Mouse (Mus musculus): ENCODE results near the gene Fgf5. TPM values are rescaled to one million over a fixed set of nuclear protein-coding genes. Genes with fewer than 3 reads are reported as not detected.

Gene Fgf5
- 0.26 and 0.33 TPM in 2 replicates for polyA plus RNA-seq (2015; fragmentation: Nextera tagmentation; extraction: Ambion mirVana)

DNA sequence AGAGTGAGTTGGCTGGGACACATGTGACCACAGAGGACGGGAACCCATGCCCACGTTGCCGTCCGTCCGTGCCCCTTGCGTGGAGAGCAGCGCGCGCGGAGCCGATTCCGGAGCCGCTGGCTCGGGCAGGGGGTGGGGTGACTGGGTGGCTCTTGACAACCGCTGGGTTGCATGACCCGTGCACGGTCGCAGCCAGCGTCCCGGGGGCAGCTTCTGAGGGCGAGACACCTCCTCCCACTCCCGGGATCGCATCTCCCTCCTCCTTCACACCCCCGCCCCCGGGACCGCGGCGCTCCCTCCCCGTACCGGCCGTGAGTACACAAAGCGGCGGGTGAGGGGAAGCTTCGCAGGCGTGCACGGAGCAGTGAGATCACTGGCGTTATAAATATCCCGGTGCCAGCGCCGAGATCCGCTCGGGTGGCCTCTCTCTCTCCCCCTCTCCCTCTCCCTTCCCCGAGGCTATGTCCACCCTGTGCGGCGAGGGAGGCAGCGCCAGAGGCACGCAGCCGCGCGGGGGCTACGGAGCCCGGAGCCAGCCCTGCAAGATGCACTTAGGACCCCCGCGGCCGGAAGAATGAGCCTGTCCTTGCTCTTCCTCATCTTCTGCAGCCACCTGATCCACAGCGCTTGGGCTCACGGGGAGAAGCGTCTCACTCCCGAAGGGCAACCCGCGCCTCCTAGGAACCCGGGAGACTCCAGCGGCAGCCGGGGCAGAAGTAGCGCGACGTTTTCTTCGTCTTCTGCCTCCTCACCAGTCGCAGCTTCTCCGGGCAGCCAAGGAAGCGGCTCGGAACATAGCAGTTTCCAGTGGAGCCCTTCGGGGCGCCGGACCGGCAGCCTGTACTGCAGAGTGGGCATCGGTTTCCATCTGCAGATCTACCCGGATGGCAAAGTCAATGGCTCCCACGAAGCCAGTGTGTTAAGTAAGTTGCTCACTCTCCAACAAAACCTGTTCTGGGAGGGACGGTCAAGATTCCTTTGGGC, at the start of gene Fgf5:
Gene Fgf5 (plus strand): TSS at position 347 of the 984 bp plus-strand sequence.
- Histone ChIP-seq H3K9ac (replicated peaks; ENCODE audit: low read depth) (no peak within 1 kb of the TSS), H3K4me3 (ENCODE audit: low read depth, low read length) (peak within 1 kb of the TSS; percentile 51), H3K27ac (ENCODE audit: low read length) (no peak within 1 kb of the TSS), H3K4me2 (replicated peaks; ENCODE audit: low read depth, low read length) (peak within 1 kb of the TSS; percentile 93), H3K9me3 (ENCODE audit: low read length) (no peaks in the 10 kb centered on the region), H3K27me3 (replicated peaks; ENCODE audit: insufficient read depth, low read length) (peaks cover 33% of the 10 kb centered on the region), H3K36me3 (ENCODE audit: insufficient read depth, low read length) (no peaks in the 10 kb centered on the region), H3K4me1 (ENCODE audit: insufficient read depth, low read depth, low read length) (peaks cover 7% of the 10 kb centered on the region; the same call in 1 of the 2 replicates)
- 2% methylated on average over 67 of the region's 80 CpGs for WGBS
- peak; percentile 70 for ATAC-seq
- TF ChIP-seq CTCF (IDR thresholded peaks at IDR 0.05): no peak
- TF ChIP-seq EP300 (IDR thresholded peaks at IDR 0.05): no peak
- peak; percentile 58 for DNase-seq (ENCODE audit: low spot score)

DNA sequence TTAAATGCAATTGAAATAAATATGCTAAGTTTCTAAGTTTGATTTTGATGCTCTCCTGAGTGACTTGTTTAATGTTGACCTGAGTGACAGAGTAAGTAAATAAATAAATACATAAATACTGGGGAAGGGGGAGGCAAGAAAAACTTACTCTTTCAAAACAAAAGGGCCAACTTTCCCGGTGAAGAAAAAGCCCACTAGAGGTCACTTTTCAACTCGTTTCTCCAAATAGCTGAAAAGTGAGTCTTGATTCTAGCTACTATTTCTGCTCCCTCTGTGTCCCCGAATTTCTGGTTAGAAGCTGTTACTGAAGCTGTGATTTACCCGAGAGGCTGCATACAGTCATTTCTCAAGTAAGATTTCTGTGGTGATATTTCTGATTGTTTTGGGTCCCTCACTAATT, 41.5 kb upstream of the Fgf5 start:
- H3K4me3 ChIP-seq (ENCODE audit: low read depth, low read length): no peak overlapping the region
- DNase-seq (ENCODE audit: low spot score) (no peak), ATAC-seq (no peak)
- no peak overlapping the region for H3K9ac ChIP-seq (replicated peaks; ENCODE audit: low read depth)
- no peak overlapping the region for H3K4me2 ChIP-seq (replicated peaks; ENCODE audit: low read depth, low read length)
- H3K27ac ChIP-seq (ENCODE audit: low read length): no peak overlapping the region
- TF ChIP-seq CTCF (IDR thresholded peaks at IDR 0.05) (no peak), EP300 (IDR thresholded peaks at IDR 0.05) (no peak)
- H3K9me3 ChIP-seq (ENCODE audit: low read length): no peaks in the 10 kb centered on the region
- no peaks in the 10 kb centered on the region for H3K4me1 ChIP-seq (ENCODE audit: insufficient read depth, low read depth, low read length)
- H3K27me3 ChIP-seq (replicated peaks; ENCODE audit: insufficient read depth, low read length): no peaks in the 10 kb centered on the region
- WGBS: 65% methylated on average over 4 of the region's 4 CpGs
- no peaks in the 10 kb centered on the region for H3K36me3 ChIP-seq (ENCODE audit: insufficient read depth, low read length)

DNA sequence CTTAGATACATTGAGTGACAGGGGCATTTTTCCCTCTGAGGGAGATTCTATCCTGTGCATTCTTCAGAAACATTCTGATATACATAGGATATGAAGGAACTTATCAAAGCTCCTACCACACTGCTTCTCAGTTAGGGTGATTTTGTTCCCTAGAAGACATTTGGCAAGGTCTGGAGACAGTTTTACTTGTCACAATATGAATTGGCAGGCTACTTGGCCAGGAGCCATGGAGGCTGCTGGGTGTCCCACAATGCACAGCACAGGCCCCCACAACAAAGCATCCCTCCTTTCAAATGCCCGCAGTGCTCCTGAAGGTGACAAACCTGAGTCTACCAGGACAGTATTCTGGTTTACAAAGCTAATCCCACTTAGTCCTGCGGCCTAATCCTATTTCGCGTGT, 32.0 kb upstream of the Fgf5 start:
- Histone ChIP-seq H3K9ac (replicated peaks; ENCODE audit: low read depth) (no peak overlapping the region), H3K4me2 (replicated peaks; ENCODE audit: low read depth, low read length) (no peak overlapping the region), H3K4me3 (ENCODE audit: low read depth, low read length) (no peak overlapping the region), H3K4me1 (ENCODE audit: insufficient read depth, low read depth, low read length) (no peaks in the 10 kb centered on the region), H3K27me3 (replicated peaks; ENCODE audit: insufficient read depth, low read length) (no peaks in the 10 kb centered on the region), H3K27ac (ENCODE audit: low read length) (no peak overlapping the region), H3K9me3 (ENCODE audit: low read length) (no peaks in the 10 kb centered on the region), H3K36me3 (ENCODE audit: insufficient read depth, low read length) (no peaks in the 10 kb centered on the region)
- no peak for DNase-seq (ENCODE audit: low spot score)
- WGBS: 75% methylated on average over 4 of the region's 4 CpGs
- ATAC-seq: no peak
- TF ChIP-seq EP300 (IDR thresholded peaks at IDR 0.05): no peak
- TF ChIP-seq CTCF (IDR thresholded peaks at IDR 0.05): no peak

DNA sequence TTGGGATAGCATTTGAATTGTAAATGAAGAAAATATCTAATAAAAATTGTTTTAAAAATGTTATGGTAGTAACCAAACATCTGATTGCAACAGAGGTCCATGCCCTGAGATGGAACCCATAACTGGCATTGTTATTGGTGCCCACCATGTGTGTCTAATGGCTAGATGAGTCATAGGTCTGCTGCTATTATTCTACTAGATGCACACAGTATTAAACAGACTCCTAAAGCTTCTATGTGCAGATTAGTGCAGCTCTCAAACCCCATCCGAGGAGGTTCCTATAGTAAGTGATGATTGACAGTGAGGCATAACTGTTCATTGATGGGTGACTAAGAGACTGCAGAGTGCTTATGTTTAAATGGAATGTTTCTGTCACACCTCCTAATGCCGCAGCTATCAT, 27.3 kb upstream of the Fgf5 start:
- H3K27me3 ChIP-seq (replicated peaks; ENCODE audit: insufficient read depth, low read length): no peaks in the 10 kb centered on the region
- no peaks in the 10 kb centered on the region for H3K36me3 ChIP-seq (ENCODE audit: insufficient read depth, low read length)
- H3K9me3 ChIP-seq (ENCODE audit: low read length): no peaks in the 10 kb centered on the region
- H3K4me1 ChIP-seq (ENCODE audit: insufficient read depth, low read depth, low read length): no peaks in the 10 kb centered on the region
- H3K4me3 ChIP-seq (ENCODE audit: low read depth, low read length): no peak overlapping the region
- H3K4me2 ChIP-seq (replicated peaks; ENCODE audit: low read depth, low read length): no peak overlapping the region
- ATAC-seq (no peak), DNase-seq (ENCODE audit: low spot score) (no peak)
- no peak overlapping the region for H3K9ac ChIP-seq (replicated peaks; ENCODE audit: low read depth)
- WGBS: 49% methylated on average over 2 of the region's 2 CpGs
- TF ChIP-seq CTCF (IDR thresholded peaks at IDR 0.05) (no peak), EP300 (IDR thresholded peaks at IDR 0.05) (no peak)
- no peak overlapping the region for H3K27ac ChIP-seq (ENCODE audit: low read length)

- H3K4me3 ChIP-seq (ENCODE audit: low read depth, low read length): no peak overlapping the region
- H3K27me3 ChIP-seq (replicated peaks; ENCODE audit: insufficient read depth, low read length): no peaks in the 10 kb centered on the region
- no peaks in the 10 kb centered on the region for H3K9me3 ChIP-seq (ENCODE audit: low read length)
- H3K36me3 ChIP-seq (ENCODE audit: insufficient read depth, low read length): no peaks in the 10 kb centered on the region
- no peak for TF ChIP-seq CTCF (IDR thresholded peaks at IDR 0.05)
- TF ChIP-seq EP300 (IDR thresholded peaks at IDR 0.05): no peak
- no peak overlapping the region for H3K27ac ChIP-seq (ENCODE audit: low read length)
- H3K4me1 ChIP-seq (ENCODE audit: insufficient read depth, low read depth, low read length): no peaks in the 10 kb centered on the region
- DNase-seq (ENCODE audit: low spot score): no peak
- no peak overlapping the region for H3K9ac ChIP-seq (replicated peaks; ENCODE audit: low read depth)
- ATAC-seq: no peak
- H3K4me2 ChIP-seq (replicated peaks; ENCODE audit: low read depth, low read length): no peak overlapping the region
- 72% methylated on average over 6 of the region's 6 CpGs for WGBS
Observed at GRCm38 (mm10) chr5:98229456-98229855, 24.5 kb upstream of the Fgf5 start.

DNA sequence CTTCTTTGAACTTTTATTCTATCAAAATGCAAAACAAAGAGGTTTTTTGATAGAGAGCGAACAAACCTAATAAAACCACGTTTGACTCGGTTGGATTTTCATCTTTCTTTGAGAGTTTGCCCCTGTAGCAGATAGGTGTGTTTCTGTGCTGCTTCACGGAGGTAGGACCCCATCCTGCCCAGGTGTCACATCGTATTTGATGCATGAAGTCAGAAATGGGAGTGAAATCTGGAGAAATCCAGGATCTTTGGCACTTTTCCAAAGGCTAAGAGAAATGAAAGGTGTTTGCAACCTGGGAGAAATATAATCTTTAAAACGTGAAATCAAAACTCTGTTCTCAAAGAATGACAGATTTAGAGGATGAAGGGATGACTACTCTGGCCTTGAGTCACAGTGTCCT, 15.5 kb upstream of the Fgf5 start:
- Histone ChIP-seq H3K4me1 (ENCODE audit: insufficient read depth, low read depth, low read length) (no peaks in the 10 kb centered on the region), H3K9ac (replicated peaks; ENCODE audit: low read depth) (no peak overlapping the region), H3K4me2 (replicated peaks; ENCODE audit: low read depth, low read length) (no peak overlapping the region), H3K27ac (ENCODE audit: low read length) (no peak overlapping the region), H3K27me3 (replicated peaks; ENCODE audit: insufficient read depth, low read length) (no peaks in the 10 kb centered on the region), H3K36me3 (ENCODE audit: insufficient read depth, low read length) (no peaks in the 10 kb centered on the region), H3K4me3 (ENCODE audit: low read depth, low read length) (no peak overlapping the region), H3K9me3 (ENCODE audit: low read length) (no peaks in the 10 kb centered on the region)
- ATAC-seq (no peak), DNase-seq (ENCODE audit: low spot score) (no peak)
- WGBS: 75% methylated on average over 6 of the region's 6 CpGs
- no peak for TF ChIP-seq EP300 (IDR thresholded peaks at IDR 0.05)
- TF ChIP-seq CTCF (IDR thresholded peaks at IDR 0.05): no peak
